8 mouse cellular contexts compared by ENCODE assay signal in genomic region chr13:110643897-110644213, GRCm38 (mm10).
DNase-seq lines count a peak whose midpoint lies in the region; ATAC-seq and TF ChIP-seq lines count a peak whose summit lies in the region.

No protein-coding gene starts in this region.

- no peaks in the 10 kb centered on the region for H3K9me3 ChIP-seq in embryonic facial prominence, embryonic 15.5 days (replicated peaks)
- H3K9me3 ChIP-seq in midbrain, embryonic 14.5 days (ENCODE audit: control insufficient read depth, low read length), result no peaks in the 10 kb centered on the region

- peak overlapping the region; percentile 63 for H3K4me3 ChIP-seq in gastrocnemius, adult 2 months
- peak overlapping the region; percentile 43 for H3K4me3 ChIP-seq in layer of hippocampus, adult 2 months
- H3K4me3 ChIP-seq in embryonic facial prominence, embryonic 15.5 days (replicated peaks), result no peak overlapping the region
- no peak overlapping the region for H3K4me3 ChIP-seq in midbrain, embryonic 14.5 days (replicated peaks; ENCODE audit: low read depth, low read length)

- WGBS in embryonic facial prominence, embryonic 15.5 days, result 60% methylated on average over 3 of the region's 3 CpGs
- 52% methylated on average over 3 of the region's 3 CpGs for WGBS in midbrain, embryonic 14.5 days

- H3K36me3 ChIP-seq in embryonic facial prominence, embryonic 15.5 days, result no peaks in the 10 kb centered on the region
- H3K36me3 ChIP-seq in midbrain, embryonic 14.5 days (ENCODE audit: control insufficient read depth, insufficient read depth, low read length), result no peaks in the 10 kb centered on the region

- H3K4me2 ChIP-seq in embryonic facial prominence, embryonic 15.5 days (replicated peaks), result peak overlapping the region; percentile 31
- peak overlapping the region; percentile 29 for H3K4me2 ChIP-seq in midbrain, embryonic 14.5 days (ENCODE audit: low read length)

- DNase-seq in gastrocnemius, adult 2 months, result no peak
- no peak for DNase-seq in gastrocnemius, adult 18-20 months (ENCODE audit: low spot score)
- no peak for DNase-seq in layer of hippocampus, adult 2 months (ENCODE audit: low spot score in 2 of 2)
- no peak for DNase-seq in layer of hippocampus, adult 11-12 months (ENCODE audit: low spot score)
- no peak for DNase-seq in midbrain, embryonic 14.5 days
- no peak for DNase-seq in urinary bladder, postnatal 14 days (ENCODE audit: low spot score)
- DNase-seq in gastrocnemius, postnatal 25 days, result no peak

- intact Hi-C loops in gastrocnemius, adult 2 months (cut with DNase I), result loop anchor here (10.0 kb wide), 1 partner anchor 321 kb away; no protein-coding TSS in a partner anchor

- ATAC-seq in embryonic facial prominence, embryonic 15.5 days (ENCODE audit: insufficient number of reproducible peaks, low FRiP score, low TSS enrichment, low read depth), result no peak
- ATAC-seq in midbrain, embryonic 14.5 days (ENCODE audit: low FRiP score, low TSS enrichment), result no peak

- peak overlapping the region; percentile 77 for H3K27ac ChIP-seq in gastrocnemius, adult 2 months
- peak overlapping the region; percentile 81 for H3K27ac ChIP-seq in layer of hippocampus, adult 2 months
- peak overlapping the region; percentile 66; the same call in 1 of the 2 replicates for H3K27ac ChIP-seq in embryonic facial prominence, embryonic 15.5 days (replicated peaks)
- no peak overlapping the region for H3K27ac ChIP-seq in midbrain, embryonic 14.5 days (replicated peaks; ENCODE audit: low read depth, low read length)

- H3K9ac ChIP-seq in embryonic facial prominence, embryonic 15.5 days, result no peak overlapping the region
- no peak overlapping the region for H3K9ac ChIP-seq in midbrain, embryonic 14.5 days (replicated peaks; ENCODE audit: low read length)

- H3K4me1 ChIP-seq in embryonic facial prominence, embryonic 15.5 days, result peaks cover 10% of the 10 kb centered on the region; the same call in 1 of the 2 replicates
- peaks cover 4% of the 10 kb centered on the region for H3K4me1 ChIP-seq in midbrain, embryonic 14.5 days (ENCODE audit: control insufficient read depth, insufficient read depth, low read length)

- TF ChIP-seq CTCF in gastrocnemius, adult 2 months (IDR thresholded peaks at IDR 0.05), result no peak
- TF ChIP-seq CTCF in layer of hippocampus, adult 2 months (conservative IDR thresholded peaks at IDR 0.05), result no peak

- H3K27me3 ChIP-seq in embryonic facial prominence, embryonic 15.5 days, result no peaks in the 10 kb centered on the region
- no peaks in the 10 kb centered on the region for H3K27me3 ChIP-seq in midbrain, embryonic 14.5 days (ENCODE audit: control insufficient read depth, insufficient read depth, low read length)

Comparison
In these comparisons a context has a peak if more than half of its experiments do, and no peak if none do; other contexts are left out.
1. H3K4me3 ChIP-seq: peak in gastrocnemius, adult 2 months (single experiment) and layer of hippocampus, adult 2 months (single experiment); none in embryonic facial prominence, embryonic 15.5 days (single experiment) and midbrain, embryonic 14.5 days (single experiment).